Mouse (Mus musculus): ENCODE measurements around the gene Elovl7.

Gene Elovl7

DNA sequence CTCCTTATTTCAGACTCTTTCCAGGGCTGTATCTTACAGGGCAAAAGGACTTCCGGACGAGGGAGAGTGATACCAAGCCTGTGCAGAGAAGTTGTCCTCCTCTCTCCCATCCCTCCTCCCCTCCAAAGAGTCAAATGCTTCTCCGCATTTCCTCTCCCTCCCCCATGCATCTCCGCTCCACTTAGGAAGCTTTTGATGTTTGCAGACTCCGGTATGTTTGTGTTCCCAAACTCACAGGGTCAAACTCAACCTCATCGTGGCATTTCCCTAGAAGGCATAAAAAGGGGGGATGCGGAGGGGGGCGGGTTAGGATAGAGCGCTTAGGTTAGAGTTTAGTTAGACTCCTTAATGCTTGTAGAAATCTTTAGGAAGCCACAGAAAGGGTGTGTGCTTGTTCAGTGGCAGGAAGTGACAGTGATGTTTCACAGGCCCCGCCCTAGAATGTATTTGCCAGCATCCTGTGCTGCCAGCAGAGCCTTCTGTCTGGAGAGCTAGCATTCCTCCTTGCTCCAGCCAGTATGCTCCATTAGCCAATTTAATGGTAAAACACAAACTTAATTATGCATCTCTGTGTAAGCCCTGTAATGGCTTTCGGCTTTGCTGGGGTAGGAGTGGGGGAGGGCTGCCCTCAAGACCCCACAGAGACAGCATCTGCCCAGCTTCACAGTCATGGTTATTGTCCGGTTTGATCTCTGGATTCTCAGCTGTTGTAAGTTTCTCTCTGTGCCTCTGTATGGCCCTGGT, 83.3 kb downstream of the Elovl7 start:
- ATAC-seq (ENCODE audit: insufficient number of reproducible peaks, low FRiP score, low TSS enrichment): 0 out of 2 replicates have a peak, but pooled peaks have one; percentile 45

DNA sequence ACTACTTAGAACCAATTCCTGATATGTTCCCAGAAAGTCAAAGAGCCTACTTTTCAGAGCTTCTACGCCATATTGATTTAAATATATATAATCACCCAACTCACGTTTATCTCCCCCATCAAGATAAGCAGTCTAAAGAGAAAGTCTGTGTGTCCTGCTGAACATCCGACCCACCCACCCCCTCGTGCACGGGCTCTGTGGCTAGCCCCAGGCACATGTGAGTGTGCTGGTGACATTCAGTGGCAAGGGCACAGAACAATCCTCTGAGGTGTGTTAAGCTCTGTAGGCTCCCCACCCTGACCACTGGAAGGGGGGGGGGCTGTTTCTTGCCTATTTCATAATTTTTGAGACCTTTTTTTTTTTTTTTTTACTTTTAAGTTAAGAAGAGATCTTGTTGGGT, 84.0 kb downstream of the Elovl7 start:
- ATAC-seq (ENCODE audit: insufficient number of reproducible peaks, low FRiP score, low TSS enrichment): no peak

DNA sequence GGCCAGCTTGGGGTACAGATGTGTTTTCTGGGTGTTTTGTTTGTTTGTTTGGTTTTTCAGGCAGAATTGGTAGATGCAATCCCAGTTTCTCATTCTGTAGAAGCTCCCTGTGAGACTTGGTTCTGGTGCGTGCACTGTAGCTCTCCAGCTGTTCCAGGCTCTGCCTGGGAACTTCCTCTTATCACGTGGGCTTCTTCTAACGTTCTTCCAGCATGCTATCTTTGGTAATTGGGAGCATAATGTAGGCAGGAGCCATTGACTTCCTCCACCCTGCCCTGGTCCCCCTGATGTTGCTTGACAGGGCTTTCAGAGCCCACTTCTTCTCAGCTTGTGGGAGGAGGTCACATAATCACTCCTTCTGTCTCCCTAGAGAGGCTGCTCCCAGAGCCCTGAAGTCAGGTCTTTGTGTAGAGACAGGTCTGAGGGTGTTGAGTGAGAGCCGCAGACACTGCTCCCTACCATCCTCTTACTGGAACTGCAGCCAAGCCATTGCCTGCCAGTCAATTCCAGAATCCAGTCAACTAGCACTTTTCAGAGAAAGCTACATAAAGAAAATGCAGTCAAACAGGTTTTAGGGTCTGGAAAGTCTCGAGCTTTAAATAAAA, 86.2 kb downstream of the Elovl7 start:
- ATAC-seq (ENCODE audit: insufficient number of reproducible peaks, low FRiP score, low TSS enrichment): no peak

DNA sequence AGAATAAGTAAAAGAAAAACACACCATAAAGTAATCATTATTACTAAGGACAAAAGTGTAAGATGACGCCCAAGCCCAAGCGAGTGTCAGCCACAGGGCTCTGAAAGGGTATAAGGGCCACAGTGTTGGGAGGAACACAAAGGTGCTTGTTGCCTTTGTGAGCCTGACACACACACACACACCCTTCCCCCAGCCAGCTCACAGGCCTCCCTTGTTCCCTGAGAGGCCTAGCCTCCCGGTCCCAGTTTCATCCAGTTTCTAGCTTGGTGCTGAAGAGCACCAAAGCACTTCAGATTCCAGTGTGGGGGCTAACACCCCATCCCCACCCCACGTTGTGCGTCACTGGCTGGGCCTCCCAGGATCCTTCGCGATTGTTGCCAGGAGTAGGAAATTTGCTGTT, 87.2 kb downstream of the Elovl7 start:
- ATAC-seq (ENCODE audit: insufficient number of reproducible peaks, low FRiP score, low TSS enrichment): no peak

DNA sequence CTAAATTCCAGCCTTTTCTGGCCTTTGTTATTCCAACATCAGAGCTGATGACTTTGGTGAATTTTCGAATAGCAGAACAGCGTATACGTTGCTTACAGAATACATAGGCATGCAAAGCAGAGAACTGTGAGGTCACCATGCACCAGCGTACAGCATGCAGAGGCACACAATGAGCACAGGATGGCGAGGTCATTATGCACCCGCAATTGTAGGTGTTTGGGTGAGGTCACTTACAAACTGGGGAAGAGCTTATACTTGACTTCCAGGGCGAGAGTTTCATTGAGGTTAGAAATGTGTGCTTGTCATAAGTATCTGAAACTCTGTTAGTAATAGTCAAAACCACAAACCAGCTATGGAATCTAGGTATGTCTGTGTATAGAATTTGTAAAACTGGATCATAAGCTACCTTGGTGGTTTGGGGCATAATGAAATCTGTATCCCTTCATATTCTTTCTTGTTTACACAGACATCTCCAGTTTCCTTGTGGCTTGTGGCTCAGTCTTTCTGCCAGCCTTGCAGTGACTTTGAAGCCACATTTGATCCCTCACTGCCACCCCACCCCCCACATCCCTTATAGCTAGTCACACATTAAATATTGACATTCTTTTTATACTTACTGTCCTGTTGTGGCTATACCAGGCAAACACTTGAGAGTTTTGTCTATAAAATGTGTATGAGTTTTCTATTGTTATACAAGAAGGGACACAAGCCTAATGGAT, 88.9 kb downstream of the Elovl7 start:
- ATAC-seq (ENCODE audit: insufficient number of reproducible peaks, low FRiP score, low TSS enrichment): no peak

DNA sequence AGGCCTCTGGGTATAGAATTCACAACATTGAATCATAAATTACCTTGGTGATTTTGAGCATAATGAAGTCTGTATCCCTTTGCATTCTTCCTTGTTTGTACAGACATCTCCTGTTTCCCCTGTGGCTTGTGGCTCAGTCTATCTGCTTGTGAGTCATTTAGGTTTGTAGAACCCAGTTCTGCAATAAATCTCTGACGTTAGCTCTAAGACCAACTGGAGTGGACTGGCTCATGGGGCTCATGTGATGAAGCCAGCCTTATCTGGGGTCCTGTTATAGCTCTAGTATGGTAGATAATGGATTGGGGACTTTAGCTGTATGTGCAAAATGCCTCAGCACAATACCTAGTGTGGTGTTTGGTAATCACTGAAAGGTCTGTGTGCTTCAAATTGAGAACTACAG, 89.6 kb downstream of the Elovl7 start:
- no peak for ATAC-seq (ENCODE audit: insufficient number of reproducible peaks, low FRiP score, low TSS enrichment)

DNA sequence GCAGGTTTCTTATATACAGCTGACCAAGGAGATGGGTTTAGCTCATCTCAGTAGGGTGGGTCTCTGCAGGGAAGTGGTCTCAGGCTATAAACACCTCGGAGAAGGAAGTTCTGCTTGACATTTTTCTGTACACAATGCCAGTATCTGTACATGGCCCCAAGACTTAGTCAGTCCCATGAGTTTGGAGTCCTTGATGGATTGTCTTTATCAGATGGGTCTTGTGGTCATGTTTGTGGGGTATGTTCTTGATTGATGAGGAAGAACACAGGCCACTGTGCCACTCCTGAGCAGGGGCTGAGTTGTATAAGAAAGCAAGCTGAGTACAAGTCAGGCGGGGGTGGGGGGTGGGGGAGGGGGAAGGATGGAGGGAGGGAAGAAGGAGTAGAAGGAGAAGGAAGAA, 90.5 kb downstream of the Elovl7 start:
- ATAC-seq (ENCODE audit: insufficient number of reproducible peaks, low FRiP score, low TSS enrichment): no peak

DNA sequence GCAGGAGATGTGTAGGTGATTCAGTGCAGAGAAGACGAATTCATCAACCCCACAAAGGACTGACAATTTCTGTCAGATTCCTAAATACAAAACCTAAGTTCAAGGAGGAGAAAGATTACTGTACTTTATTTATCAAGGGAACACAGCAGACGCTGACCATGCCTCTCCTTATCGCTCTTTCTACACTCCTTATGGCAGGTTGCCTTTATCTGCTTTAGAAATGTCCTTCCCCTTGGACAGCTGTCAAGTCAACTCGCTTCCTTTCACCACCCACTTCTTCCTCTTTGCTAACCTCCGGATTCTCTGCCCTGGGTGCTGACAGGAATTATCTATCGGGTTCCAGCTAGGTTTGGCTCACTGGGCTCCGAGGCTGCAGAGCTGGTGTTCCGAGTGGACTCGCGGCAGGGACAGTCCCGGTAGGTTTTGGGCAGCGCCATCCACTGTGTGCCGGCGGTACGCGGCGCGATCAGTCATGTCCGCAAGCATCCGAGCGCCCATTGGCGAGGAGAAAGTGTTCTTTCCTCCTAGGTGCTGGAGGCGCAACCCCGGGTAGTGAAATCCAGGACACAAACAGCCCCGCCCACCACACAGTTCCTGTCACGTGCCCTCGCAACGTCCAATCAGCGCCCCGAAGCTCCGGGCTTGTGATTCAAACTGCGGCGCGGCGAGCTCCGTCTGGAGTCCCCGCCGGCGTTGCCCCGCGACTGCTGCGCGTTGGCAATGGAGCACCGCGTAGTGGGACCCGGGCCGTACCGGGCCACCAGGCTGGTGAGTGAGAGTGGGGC, 101.7 kb downstream of the Elovl7 start, which contains the start of gene Depdc1b:
Gene Depdc1b, plus strand, starts transcription at position 631 of the 785 bp plus-strand sequence.
- ATAC-seq (ENCODE audit: insufficient number of reproducible peaks, low FRiP score, low TSS enrichment): peak; percentile 95

DNA sequence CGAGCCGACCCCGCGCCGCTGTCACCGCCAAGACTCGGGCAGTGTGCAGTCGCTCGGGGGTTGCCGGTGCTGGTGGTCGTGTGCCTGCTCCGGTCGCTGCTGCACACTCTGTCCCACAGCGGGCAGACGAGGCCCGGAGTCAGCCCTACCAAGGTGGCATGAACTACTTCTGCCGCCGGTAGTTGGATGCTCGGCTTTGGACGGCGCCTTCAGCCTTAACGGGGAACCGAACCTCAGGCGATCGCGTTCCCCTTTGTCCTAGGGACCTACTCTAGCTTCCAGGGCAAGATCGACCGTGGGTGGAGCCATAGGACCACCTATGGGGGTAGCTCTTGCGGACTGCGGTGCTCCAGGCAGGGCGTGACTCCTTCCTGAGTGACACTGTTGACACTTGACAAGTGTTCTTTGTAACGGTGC, 102.3 kb downstream of the Elovl7 start:
- ATAC-seq (ENCODE audit: insufficient number of reproducible peaks, low FRiP score, low TSS enrichment): 0 out of 2 replicates have a peak, but pooled peaks have one; percentile 2

DNA sequence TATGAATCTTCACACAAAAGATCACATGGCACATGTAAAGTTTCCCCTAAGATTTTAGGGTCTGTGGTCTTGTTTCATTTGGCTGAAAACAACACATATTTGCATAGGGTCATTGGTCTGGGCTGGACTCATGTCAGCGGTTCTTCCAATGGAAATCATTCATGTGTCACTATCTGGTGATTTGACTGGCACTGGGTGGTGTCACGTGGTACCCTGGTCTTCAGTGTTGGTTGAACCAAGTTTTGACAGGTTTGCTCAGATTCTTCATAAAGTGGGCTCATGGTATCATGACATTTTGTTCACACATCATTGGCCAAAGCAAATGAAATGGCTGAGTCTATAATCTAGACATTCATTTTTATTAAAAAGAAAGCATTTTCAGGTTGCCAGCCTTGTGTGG, 103.2 kb downstream of the Elovl7 start:
- ATAC-seq (ENCODE audit: insufficient number of reproducible peaks, low FRiP score, low TSS enrichment): no peak

DNA sequence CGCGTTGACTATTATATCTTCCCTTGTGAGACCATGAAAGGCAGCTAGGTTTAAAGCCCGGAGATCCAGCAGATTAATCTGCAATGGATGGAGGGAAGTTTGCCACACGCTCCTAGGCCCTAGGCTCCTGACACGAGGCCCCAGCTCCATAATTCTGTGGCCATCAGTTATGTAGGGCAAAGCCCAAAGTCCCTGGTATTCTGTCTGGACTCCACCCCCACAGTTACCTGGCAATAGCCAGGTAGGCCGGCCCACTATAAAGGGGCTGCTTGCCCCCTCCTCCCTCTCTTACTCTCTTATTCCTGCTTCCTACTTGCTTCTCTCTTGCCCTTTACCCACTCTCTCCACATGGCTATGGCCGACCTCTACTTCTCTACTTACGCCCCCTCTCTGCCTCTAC, 104.8 kb downstream of the Elovl7 start:
- ATAC-seq (ENCODE audit: insufficient number of reproducible peaks, low FRiP score, low TSS enrichment): no peak

DNA sequence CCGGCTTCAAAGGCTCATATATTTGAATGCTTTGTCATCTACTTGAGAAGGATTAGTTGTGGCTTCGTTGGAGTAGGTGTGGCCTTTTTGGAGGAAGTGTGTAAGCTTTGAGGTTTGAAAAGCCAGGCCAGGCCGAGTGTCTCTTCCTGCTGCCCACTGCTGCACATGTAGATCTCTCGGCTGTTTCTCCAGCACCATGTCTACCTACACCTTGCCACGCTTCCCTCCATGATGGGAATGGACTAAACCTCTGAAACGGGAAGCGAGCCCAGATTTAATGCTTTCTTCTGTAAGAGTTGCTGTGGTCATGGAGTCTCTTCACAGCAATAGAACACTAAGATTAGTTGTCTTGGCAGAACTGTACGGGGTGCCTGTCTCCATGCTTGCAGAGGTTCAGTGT, 106.0 kb downstream of the Elovl7 start:
- ATAC-seq (ENCODE audit: insufficient number of reproducible peaks, low FRiP score, low TSS enrichment): no peak

DNA sequence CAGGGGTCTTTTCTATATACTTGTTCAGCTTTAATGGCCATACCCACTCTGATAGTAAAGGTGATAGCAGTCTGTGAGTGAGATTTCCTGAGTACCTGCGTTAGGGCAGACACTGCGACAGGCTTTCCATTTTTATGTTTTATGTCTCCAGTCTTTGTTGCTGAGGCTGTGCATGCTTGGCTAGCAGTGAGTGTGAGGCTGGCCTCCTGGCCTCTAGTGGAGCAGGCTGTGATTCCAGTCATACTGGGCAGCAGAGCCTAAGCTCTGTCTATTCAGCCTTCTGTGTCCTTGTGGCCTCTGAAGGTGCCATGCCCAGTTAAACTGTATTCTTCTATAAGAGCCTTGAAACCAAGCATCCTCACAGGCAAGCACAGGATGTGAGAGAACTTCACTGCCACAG, 108.3 kb downstream of the Elovl7 start:
- no peak for ATAC-seq (ENCODE audit: insufficient number of reproducible peaks, low FRiP score, low TSS enrichment)

DNA sequence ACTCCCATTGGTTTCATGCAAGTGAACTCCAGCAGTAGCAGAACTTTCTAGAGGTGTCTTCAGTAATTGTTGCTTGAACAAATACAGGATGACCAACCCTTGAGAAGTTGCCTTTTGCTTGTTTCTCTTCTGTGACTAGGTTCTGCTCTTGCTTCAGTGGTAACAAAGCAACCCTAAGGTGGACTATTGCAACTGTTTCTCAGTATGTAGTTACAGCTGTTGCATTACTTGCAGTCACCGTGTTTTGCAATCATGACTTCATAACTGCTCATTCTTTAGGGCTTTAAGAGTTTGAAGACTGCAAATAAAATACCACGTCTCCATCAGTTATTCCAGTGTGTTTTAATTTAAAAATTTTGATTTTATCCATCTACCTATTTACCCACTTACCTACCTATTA, 109.1 kb downstream of the Elovl7 start:
- ATAC-seq (ENCODE audit: insufficient number of reproducible peaks, low FRiP score, low TSS enrichment): no peak

DNA sequence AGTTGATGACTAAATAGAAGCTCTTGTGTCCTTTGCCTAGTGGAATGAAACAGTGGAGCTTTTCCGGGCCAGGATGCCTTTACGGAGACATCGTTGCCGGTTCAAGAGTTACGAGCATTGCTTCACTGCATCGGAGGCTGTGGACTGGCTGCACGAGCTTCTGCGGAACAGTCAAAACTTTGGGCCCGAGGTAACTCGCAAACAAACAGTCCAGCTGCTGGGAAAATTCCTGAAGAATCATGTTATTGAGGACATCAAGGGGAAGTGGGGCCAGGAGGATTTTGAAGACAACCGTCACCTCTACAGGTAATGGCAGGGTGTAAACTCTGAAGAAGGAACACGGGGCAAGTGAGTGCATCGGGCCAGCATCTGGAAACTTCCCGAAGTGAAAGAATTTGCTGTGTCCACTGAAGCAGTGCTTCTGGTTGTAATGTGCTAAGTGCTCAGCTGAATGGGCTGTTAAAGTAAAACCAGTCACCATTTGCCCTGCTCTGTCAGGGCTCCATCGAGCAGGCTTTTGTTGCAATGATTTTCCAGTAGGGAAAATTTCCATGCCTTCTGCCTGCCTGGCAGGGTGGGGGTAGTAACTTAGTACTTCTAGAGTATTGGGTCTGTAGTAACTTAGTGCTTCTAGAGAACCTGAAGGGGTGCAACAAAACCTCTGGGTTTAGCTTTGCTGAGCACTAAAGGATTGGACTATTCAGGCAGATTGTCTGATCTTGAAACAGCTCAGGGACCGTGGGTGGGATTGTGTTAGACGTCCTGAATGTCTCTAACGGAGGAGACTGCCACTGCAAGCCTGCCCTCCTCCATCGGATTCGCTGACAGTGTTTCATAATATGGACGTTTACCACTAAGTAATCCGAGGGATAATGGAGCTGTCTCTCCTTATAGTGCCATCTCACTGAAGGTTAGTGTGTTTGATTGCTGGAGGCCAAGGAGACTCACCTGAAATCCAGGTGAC, 109.9 kb downstream of the Elovl7 start:
- no peak for ATAC-seq (ENCODE audit: insufficient number of reproducible peaks, low FRiP score, low TSS enrichment)

DNA sequence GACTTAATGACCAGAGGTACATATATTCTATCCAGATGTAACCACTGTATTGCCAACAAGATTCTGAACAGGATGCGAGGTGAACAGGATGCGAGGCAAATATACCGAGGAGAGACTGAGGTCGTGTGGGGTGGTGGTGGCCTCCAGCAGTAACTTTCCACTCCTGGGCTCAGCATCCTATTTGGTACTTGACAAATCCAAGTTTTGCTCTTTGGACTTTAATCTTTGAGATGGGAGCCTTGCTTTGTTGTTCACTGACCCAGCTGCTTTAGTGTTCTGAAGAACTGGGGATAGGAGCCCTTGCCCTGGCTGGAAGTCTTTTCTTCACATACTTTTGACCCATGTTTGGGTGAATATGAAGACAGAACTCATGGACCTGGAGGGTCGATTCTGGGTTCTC, 111.7 kb downstream of the Elovl7 start:
- no peak for ATAC-seq (ENCODE audit: insufficient number of reproducible peaks, low FRiP score, low TSS enrichment)

DNA sequence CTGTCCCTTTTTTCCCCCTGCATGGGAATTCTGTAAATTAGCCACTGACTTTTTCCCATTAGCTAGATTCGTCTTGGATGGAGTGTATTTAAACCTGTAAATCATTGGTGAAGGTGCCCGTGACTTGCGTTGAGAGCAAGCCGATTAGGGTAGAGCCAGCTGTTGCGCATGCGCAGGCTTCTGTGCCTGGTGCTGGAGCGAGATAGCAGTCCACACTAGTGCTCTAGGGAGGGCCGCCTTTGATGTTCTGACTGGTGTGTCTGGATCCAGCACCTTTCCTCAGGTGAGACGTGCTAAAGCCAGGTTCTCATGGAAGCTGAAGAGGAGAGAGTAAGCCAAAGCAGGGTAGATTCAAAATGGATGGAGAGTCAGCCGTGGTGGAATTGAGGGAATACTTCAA, 112.1 kb downstream of the Elovl7 start:
- ATAC-seq (ENCODE audit: insufficient number of reproducible peaks, low FRiP score, low TSS enrichment): no peak

DNA sequence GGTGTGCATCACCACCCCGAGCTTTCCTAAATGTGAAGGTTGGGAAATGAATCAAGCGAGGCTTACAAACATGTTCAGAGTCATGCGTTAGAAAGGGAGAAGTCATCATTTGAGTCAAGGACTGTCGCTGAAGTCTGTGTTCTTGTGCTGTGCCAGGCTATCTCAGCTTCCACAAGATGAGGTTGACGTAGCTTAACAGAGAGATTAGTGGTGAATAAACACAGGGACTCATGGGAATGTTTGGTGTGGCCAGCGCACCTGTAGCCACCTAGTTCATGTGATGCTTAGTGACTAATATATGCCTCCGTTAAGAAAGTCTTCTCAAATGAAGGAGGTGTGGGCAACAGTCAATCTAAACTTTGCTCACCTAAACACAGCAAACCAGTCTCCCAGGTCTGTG, 112.8 kb downstream of the Elovl7 start:
- no peak for ATAC-seq (ENCODE audit: insufficient number of reproducible peaks, low FRiP score, low TSS enrichment)

DNA sequence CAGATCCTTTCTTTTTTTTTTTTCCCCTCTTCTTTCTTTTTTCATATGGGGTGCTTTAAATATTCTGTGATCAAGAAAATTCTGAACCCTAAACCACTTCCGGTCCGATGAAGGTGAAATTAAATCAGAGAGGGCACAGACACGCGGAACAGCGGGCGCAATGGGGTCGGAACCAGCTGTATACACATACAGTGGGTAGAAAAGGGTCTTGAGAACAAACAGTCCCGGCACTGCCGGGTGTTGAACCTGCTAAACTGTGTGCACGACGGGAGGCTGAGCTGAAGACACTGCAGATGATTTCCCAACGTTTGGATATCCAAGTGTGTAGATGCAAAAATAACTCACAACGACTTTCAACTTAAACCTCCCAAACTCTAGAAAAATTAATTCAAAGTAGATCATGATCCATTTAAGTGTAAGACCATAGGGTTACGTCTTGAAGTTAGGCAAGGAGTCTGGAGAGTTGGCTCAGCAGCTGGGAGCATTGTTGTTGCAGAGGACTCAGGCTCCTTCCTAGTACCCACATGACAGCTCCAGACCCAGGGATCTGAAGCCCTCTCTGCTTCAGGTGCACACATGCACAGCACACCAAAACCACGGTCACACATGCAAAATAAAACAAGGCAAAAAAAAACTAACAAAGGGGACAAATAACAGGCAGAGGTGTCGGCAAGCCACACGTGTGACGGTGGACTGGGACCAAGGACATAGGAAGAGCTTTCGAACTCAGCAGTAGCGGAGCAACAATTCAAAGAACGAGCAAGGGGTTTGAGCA, 114.4 kb downstream of the Elovl7 start:
- ATAC-seq (ENCODE audit: insufficient number of reproducible peaks, low FRiP score, low TSS enrichment): no peak
